Mouse (Mus musculus): Measurements from ENCODE around the gene Notch1.

DNA sequence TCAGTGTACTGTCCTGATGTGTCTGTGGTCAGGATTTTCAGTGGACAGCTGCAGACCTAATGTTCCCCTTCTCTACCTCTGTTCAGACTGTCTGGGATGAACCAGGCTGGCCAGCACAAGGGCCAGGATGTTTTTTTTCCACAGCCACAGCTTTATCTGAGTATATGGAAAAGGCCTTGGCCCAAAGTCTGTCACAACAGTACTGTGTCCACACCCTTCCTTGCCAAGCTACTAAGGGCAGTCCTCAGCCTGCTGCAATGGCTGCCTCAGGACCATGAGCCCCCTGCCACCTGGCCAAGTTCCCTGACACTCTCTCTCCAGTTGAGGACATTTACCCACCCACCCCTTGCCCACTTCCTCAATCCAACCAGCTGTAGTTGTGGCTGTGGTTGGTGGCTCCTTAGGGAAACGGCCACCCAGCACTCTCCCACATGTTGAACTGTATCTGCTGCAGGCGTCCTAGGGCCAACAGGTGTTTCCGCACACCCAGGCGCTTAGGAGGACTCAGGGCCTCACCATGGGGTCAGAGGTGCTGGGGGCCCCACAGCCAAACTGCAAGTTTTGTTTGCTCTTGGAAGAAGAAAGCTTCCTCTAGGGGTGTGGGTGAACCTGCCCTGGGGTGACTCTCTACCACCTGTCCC lies 3.2 kb downstream of the Notch1 start:
- no peak for TF ChIP-seq CTCF (IDR thresholded peaks at IDR 0.05; ENCODE audit: borderline replicate concordance, insufficient read depth, low read length)
- no peak for TF ChIP-seq POLR2A (IDR thresholded peaks at IDR 0.05; ENCODE audit: low read depth, low read length)
